In the genomic region with DNA sequence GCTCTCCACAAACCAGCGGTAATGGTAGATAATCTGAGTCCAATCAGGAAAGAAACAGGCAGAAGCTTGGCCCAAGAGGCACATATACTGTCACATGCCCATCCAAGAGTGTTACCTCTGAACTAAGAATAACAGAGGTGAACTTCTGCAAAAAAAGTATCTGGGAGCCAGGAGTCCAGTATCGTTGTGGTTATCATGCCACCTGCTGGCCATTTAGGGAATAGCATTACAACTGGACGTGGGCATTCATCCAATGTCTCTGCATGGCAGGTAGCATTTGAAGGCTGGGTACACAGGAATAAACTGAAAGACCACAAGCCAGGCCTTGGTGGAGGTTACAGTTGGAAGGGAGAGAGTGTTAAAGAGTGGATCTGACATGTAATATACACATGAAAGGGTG, we compare ENCODE assay signal across 8 mouse cellular contexts.
A peak's percentile ranks its signal among the peaks of the same experiment; 100 is the strongest.
DNase-seq lines count a peak whose midpoint lies in the region; ATAC-seq lines count a peak whose summit lies in the region.
"Had no signal": no experiment of that assay in that cellular context is flagged by ENCODE, and none has a peak within 500 bp of the region (broad histone marks: within the 10 kb centered on the region; RNA-seq: fewer than 3 reads in every experiment).

No protein-coding gene starts in this region.

- no peak overlapping the region for H3K27ac ChIP-seq in neural tube, embryonic 15.5 days (replicated peaks)
- H3K27ac ChIP-seq in limb, embryonic 11.5 days (replicated peaks; ENCODE audit: low read depth, low read length), result no peak overlapping the region
- H3K27ac ChIP-seq: hindbrain, embryonic 15.5 days had no signal

- 0 out of 2 replicates have a peak, but pooled peaks cover 3% of the 10 kb centered on the region for H3K27me3 ChIP-seq in neural tube, embryonic 15.5 days (replicated peaks)
- no peaks in the 10 kb centered on the region for H3K27me3 ChIP-seq in limb, embryonic 11.5 days (ENCODE audit: control insufficient read depth, insufficient read depth, low read length)
- H3K27me3 ChIP-seq: hindbrain, embryonic 15.5 days had no signal

- H3K36me3 ChIP-seq in neural tube, embryonic 15.5 days, result no peaks in the 10 kb centered on the region
- H3K36me3 ChIP-seq in limb, embryonic 11.5 days (ENCODE audit: control insufficient read depth, insufficient read depth, low read length), result no peaks in the 10 kb centered on the region
- H3K36me3 ChIP-seq: hindbrain, embryonic 15.5 days had no signal

- peaks cover 25% of the 10 kb centered on the region for H3K4me1 ChIP-seq in neural tube, embryonic 15.5 days
- H3K4me1 ChIP-seq in limb, embryonic 11.5 days (ENCODE audit: control insufficient read depth, insufficient read depth, low read length), result no peaks in the 10 kb centered on the region

- peak; percentile 76 for DNase-seq in neural tube, embryonic 10.5 days (ENCODE audit: extremely low spot score, low spot score)
- peak; percentile 65 to 67 for DNase-seq in adrenal gland, adult 18-20 months (ENCODE audit: low spot score in 2 of 2)
- DNase-seq in induced T-regulatory cell, adult 2 months (ENCODE audit: low read depth), result peak; percentile 83
- DNase-seq in limb, embryonic 11.5 days (ENCODE audit: low spot score), result peak; percentile 85
- peak; percentile 58 for DNase-seq in right cerebral cortex, postnatal 25 days

- no peaks in the 10 kb centered on the region for H3K9me3 ChIP-seq in neural tube, embryonic 15.5 days (replicated peaks)
- no peaks in the 10 kb centered on the region for H3K9me3 ChIP-seq in limb, embryonic 11.5 days (ENCODE audit: control insufficient read depth, low read length)
- H3K9me3 ChIP-seq: hindbrain, embryonic 15.5 days had no signal

- WGBS in neural tube, embryonic 15.5 days, result 8% methylated on average over 3 of the region's 3 CpGs
- WGBS in limb, embryonic 11.5 days, result 8% methylated on average over 3 of the region's 3 CpGs

- no peak overlapping the region for H3K4me3 ChIP-seq in neural tube, embryonic 15.5 days (replicated peaks)
- H3K4me3 ChIP-seq in limb, embryonic 11.5 days (ENCODE audit: low read depth, low read length), result no peak overlapping the region
- H3K4me3 ChIP-seq: hindbrain, embryonic 15.5 days had no signal

- no peak overlapping the region for H3K9ac ChIP-seq in neural tube, embryonic 15.5 days (replicated peaks)
- no peak overlapping the region for H3K9ac ChIP-seq in limb, embryonic 11.5 days (ENCODE audit: low read length)
- H3K9ac ChIP-seq: hindbrain, embryonic 15.5 days had no signal

- ATAC-seq in neural tube, embryonic 15.5 days (ENCODE audit: low FRiP score), result no peak
- ATAC-seq in common myeloid progenitor, adult 5-6 weeks (replicated peaks; ENCODE audit: low read depth, poor library complexity, severe bottlenecking), result peak; percentile 65
- ATAC-seq in limb, embryonic 11.5 days (ENCODE audit: insufficient number of reproducible peaks, low FRiP score, low TSS enrichment, low read depth), result no peak

- no peak overlapping the region for H3K4me2 ChIP-seq in neural tube, embryonic 15.5 days
- H3K4me2 ChIP-seq in limb, embryonic 11.5 days (ENCODE audit: low read depth, severe bottlenecking), result no peak overlapping the region
- H3K4me2 ChIP-seq: hindbrain, embryonic 15.5 days had no signal
